Mouse (Mus musculus) gastrocnemius, adult 18-20 months (tissue): ENCODE results near the gene Notum. TPM values are rescaled to one million over a fixed set of nuclear protein-coding genes. Genes with fewer than 3 reads are reported as not detected.
"Not testable (repeated sequence)": the region's sequence is repeated elsewhere in the genome, so short reads cannot be mapped to it uniquely, and the experiment has no call there.

ENCODE experiments used
- DNase-seq: peaks from one replicate; pipeline ENCODE4 v3.0.0; 2021; ENCODE audit warnings: low spot score
- total RNA-seq, 2 experiments: library from RNA; stranded (reverse); gene quantifications; 2 replicates each; pipeline ENCODE4 v1.2.3; 2021

Gene Notum
- total RNA-seq, 2 experiments from 2014 or later, result not detected

- DNase-seq, result not testable (repeated sequence)
Observed at GRCm38 (mm10) chr11:120675875-120676274, 14.9 kb upstream of the Notum start.

DNA sequence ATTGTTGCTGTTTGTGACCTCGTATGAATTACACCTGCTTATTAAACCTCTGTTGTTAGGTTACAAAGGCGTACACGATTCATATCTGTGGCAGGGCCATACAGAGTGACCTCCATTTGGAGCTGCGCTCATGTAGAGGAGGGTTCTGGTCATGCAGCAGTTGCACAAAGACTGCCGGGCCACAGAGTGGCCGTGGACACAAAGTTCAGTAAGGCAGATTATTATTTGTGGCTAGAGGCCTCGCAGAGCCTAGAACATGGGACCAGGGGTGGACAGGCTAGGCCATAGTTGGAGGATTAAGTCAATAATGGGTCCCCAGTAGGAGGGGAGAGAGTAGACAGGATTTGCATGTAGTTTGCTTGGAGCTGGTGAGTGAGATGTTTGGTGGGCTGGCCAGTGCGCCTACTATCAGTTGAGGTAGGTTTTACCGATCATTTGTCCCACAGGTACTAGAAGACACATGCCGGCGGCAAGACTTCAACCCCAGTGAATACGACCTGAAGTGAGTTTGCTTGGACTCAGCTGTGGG is 12.7 kb upstream of the Notum start:
- DNase-seq, result no peak

DNA sequence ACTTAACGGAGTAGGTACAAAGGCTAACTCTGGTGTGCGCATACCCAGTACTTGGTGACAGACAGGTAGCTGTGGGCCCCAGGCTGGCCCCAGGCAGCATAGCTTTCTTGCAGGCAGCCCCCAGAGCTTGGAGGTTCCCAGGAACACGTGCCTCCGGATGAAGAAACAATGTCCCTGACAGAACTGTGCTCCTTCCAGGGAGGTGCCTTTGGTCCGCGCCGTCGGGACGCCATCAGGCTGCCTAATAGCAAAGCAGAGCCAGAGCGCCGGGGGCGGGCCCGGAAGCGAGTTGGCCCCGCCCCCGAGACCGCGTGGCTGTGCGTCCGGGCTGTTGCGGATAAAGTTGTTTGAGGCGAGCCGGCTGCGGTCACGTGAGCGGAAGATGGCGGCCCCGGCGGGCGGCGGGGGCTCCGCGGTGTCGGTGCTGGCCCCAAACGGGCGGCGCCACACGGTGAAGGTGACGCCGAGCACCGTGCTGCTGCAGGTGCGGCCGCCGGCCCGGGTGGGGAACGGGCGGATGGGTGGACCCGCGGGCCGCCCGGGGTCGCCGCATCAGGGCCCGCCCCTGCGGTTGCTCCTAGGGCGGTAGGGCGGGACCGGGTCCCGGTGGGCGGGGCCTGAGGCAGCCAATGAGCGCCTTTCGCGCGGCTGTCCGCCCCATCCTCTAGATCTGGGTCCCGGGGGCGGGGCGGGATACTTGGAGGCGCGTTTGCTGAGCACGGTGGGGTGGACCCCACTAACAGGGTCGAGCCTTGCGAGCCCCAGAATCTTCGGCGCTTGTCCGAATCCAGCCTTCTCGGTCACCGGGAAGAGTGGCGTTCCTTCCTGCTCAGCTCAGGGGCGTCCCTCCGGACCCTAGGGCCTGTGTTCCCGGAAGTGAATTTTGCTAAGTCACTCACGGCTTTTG is 12.0 kb upstream of the Notum start, which contains the start of gene Aspscr1:
Aspscr1 (plus strand) TSS at position 287 of the 907 bp plus-strand sequence.
- DNase-seq, result peak; percentile 96

GRCm38 (mm10) chr11:120666617-120667016 is 5.6 kb upstream of the Notum start:
- no peak for DNase-seq

DNA sequence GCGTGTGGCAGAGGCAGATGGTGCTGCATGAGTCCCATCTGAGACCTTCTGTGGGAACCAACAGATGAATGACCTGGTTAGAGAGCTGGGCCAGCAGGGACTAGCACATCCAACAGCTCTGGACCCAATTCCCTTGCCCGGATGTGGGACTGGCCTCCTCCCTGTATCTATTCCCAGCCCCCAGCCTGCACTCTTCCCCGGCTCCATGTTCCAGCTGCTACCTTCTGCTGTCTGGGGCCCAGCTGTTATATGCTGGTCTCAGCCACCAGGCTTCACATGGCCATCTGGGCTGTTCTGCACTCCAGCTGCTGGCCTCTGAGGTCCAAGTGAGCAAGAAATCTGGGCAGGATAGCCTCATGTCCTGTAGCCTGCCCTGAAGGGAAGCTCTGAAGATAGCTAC is 4.4 kb upstream of the Notum start:
- no peak for DNase-seq

DNA sequence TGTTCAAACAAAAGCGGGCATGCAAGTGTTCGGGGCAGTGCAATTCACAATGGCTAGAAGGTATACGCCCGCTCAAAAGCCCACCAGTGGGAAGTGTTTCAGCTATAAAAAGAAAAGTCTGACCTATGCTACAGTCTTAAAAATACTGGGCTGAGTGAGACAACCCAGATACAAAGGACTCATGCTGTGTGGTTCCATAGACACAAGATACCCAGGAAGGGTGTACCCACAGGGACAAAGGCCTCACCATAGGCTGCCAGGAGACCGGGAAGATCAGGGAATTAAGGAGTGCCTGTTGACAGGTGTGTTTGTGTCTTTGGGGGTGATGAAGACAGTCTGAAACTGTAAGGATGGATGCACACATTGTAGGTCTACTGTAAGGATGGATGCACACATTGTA is 2.7 kb upstream of the Notum start:
- no peak for DNase-seq

DNA sequence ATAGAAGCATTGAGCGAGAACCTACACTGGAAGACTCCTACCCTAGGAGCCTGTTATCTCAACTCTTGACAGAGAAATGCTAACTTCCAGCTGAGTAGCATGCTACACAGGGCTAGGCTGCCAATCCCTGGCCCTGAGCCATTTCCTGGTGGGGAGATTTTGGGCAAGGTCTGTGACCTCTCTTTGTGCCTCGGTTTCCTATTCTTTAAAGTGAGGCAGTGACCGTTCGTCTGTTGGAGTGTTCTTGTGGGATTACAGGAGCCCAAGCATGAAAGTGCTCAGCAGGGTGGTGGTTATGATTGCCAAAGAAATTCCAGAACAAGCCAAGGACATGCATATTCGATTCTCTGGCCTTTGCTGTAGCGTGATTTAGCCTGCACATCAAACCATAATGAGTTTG is 1.8 kb upstream of the Notum start:
- no peak for DNase-seq

- DNase-seq, result no peak
Observed at GRCm38 (mm10) chr11:120660301-120661075, 487 bp downstream of the Notum start.

- DNase-seq, result no peak
Observed at GRCm38 (mm10) chr11:120659509-120660300, 1.3 kb downstream of the Notum start.

- peak; percentile 81 for DNase-seq
Observed at GRCm38 (mm10) chr11:120658876-120659410, 2.0 kb downstream of the Notum start.

GRCm38 (mm10) chr11:120657301-120657700 is 3.7 kb downstream of the Notum start:
- no peak for DNase-seq

DNA sequence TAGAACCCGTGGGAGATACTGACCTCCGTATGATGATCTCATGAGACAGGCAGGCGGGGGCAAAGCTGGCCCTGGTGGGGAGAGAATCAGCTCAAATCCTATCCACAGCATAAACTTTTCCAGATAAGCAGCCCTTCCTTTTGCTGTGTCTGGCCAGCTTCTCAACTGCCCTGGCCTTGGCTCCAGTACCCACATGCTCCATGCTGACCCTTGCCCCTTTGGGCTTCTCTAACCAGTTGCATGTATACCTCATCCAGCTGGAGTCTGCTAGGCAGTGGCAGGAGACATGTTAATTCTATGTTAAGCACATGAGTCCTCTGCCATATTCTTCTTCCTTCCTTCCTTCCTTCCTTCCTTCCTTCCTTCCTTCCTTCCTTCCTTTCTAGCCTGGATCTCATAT is 6.2 kb downstream of the Notum start:
- DNase-seq, result no peak

DNA sequence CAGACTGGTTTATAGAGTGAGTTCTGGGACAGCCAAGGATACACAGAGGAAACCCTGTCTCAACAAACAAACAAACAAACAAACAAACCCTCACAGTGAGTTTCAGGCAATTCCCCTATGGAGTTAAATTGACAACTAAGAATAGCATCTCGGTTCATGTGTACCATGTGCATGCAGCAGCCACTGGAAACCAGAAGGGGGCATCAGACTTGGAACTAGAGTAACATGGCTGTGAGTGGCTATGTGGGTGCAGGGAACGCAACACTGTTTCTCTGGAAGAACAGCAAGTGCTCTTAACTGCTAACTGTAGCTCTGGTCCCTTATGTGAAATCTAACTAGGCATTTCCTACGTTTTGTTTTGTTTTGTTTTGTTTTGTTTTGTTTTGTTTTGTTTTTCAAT is 9.1 kb downstream of the Notum start:
- no peak for DNase-seq

DNA sequence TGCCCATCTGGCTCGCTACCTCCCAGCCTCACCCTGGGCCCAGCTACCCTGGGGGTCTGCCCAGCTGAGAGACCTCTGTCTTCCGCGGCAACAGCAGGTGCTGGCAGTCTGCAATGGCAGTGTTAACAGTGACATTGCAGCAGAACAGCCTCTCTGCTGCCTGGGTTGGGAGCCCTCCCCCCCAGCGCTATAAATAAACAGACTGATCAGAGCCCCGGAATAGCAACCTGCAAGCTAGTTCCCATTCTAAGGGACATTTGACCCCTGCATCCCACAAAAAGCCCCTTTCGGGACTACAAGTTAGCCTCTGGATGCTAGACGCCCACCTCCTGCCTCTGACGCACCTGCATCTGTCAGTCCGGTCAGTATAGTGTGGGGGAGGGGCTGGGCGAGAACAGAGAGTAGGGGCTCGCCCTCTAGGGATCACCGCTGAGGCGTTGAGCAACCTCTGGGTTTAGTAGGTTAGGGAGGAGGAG is 12.9 kb downstream of the Notum start, which contains the start of gene Myadml2:
Myadml2 (minus strand) TSS at position 158 of the 476 bp plus-strand sequence.
- peak; percentile 70 for DNase-seq

- DNase-seq, result no peak
Observed at GRCm38 (mm10) chr11:120647047-120647830, 13.7 kb downstream of the Notum start.

DNA sequence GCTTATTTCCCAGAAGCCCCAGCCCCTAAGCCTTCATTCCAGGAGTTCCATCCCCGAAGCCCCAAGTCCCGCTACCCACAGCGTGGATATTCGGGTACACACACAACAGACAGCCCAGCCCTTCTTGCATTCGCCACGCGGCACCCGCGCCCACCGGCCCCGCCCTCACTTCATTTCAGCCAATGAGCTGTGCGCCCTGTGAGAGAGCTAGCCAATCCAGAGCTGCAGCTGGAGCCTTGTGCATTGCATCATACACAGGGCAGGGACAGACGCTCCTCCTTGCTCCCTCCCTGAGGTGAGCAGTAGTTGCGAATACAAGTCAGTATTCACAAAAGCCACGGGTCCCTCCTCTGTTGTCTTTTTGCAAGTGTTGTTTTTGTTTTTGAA is 17.4 kb downstream of the Notum start, which contains the start of gene Pycr1:
Pycr1 (minus strand) TSS at position 169 of the 387 bp plus-strand sequence.
- DNase-seq, result peak; percentile 96

- DNase-seq, result no peak
Observed at GRCm38 (mm10) chr11:120642939-120643600, 17.9 kb downstream of the Notum start.

DNA sequence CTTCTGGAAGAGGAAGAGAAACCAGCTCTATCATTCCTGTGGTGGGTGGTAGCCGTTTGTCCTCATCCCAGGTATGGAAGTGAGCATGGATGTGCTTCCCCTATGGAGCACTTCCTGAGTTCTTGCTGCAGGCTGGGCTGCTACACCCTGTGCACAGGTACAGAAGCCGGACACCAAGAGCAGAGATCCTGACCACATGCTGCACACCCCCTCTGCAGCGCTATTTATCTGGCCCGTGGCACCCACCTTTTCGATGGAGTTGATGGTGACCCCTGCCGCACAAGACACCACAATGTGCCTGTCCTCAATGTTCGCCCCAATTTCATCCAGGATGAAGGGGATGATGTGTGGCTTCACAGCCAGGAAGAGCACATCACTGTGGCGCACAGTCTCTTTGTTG is 19.1 kb downstream of the Notum start:
- DNase-seq, result no peak

DNA sequence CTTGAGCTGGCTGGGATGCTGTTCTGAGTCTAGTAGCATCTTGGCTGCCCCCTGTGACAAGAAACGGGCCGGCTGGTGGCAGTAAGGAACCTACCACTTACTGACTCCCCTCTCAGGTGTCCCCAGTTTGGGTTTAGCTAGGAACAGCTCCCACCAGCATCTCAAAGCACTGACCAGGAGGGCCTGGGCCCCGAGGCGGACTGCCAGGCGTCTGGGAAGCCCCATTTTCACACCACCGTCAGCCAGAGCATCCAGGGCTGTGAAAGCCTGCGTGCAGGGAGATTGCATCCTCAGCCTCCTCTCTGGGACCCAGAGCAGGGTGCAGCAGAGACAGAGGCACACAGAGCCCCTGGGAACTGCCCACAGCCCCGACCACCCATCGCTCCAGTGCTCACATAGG is 19.7 kb downstream of the Notum start:
- no peak for DNase-seq
